In genomic region chr11:76243811-76244546, GRCm38 (mm10) we compare ENCODE assay signal across 8 mouse cellular contexts. TPM values are rescaled to one million over a fixed set of nuclear protein-coding genes. Genes with fewer than 3 reads are reported as not detected.
DNase-seq lines count a peak whose midpoint lies in the region; ATAC-seq and TF ChIP-seq lines count a peak whose summit lies in the region.

No protein-coding gene starts in this region.

- no peaks in the 10 kb centered on the region for H3K27me3 ChIP-seq in kidney, embryonic 15.5 days
- H3K27me3 ChIP-seq in hindbrain, embryonic 12.5 days = no peaks in the 10 kb centered on the region
- no peaks in the 10 kb centered on the region for H3K27me3 ChIP-seq in midbrain, embryonic 13.5 days

- H3K9me3 ChIP-seq in kidney, embryonic 15.5 days (replicated peaks) = no peaks in the 10 kb centered on the region
- no peaks in the 10 kb centered on the region for H3K9me3 ChIP-seq in hindbrain, embryonic 12.5 days (replicated peaks)
- H3K9me3 ChIP-seq in midbrain, embryonic 13.5 days = no peaks in the 10 kb centered on the region

- no peak for TF ChIP-seq CTCF in bone marrow, adult 2 months (IDR thresholded peaks at IDR 0.05; ENCODE audit: control insufficient read depth, insufficient read depth, low read length)

- 0 out of 2 replicates have a peak overlapping the region, but pooled peaks have one; percentile 43 for H3K27ac ChIP-seq in kidney, embryonic 15.5 days
- no peak overlapping the region; the same call in 1 of the 2 replicates for H3K27ac ChIP-seq in bone marrow, adult 2 months (ENCODE audit: control insufficient read depth, insufficient read depth, low read depth, low read length, poor library complexity)
- H3K27ac ChIP-seq in hindbrain, embryonic 12.5 days = peak overlapping the region; percentile 79; the same call in 1 of the 2 replicates
- peak overlapping the region; percentile 83; the same call in 1 of the 2 replicates for H3K27ac ChIP-seq in midbrain, embryonic 13.5 days

- WGBS in kidney, embryonic 15.5 days = 3% methylated on average over 34 of the region's 34 CpGs
- 6% methylated on average over 34 of the region's 34 CpGs for WGBS in bone marrow, adult 2 months
- 4% methylated on average over 33 of the region's 34 CpGs for WGBS in hindbrain, embryonic 12.5 days
- WGBS in midbrain, embryonic 13.5 days = 4% methylated on average over 34 of the region's 34 CpGs

- ATAC-seq in kidney, embryonic 15.5 days (replicated peaks; ENCODE audit: low FRiP score) = peak; percentile 61; the same call in 1 of the 2 replicates
- peak; percentile 75 for ATAC-seq in hindbrain, embryonic 12.5 days (ENCODE audit: low FRiP score)
- no peak for ATAC-seq in midbrain, embryonic 13.5 days

- H3K9ac ChIP-seq in kidney, embryonic 15.5 days = peak overlapping the region; percentile 86
- H3K9ac ChIP-seq in hindbrain, embryonic 12.5 days = peak overlapping the region; percentile 84
- peak overlapping the region; percentile 89 for H3K9ac ChIP-seq in midbrain, embryonic 13.5 days (replicated peaks)

- TF ChIP-seq POLR2A in bone marrow, adult 2 months (IDR thresholded peaks at IDR 0.05; ENCODE audit: borderline replicate concordance, control insufficient read depth, low read depth, low read length) = no peak

- H3K4me1 ChIP-seq in kidney, embryonic 15.5 days = peaks cover 23% of the 10 kb centered on the region
- no peaks in the 10 kb centered on the region; the same call in 1 of the 2 replicates for H3K4me1 ChIP-seq in bone marrow, adult 2 months (ENCODE audit: control insufficient read depth, insufficient read depth, low read length)
- peaks cover 18% of the 10 kb centered on the region for H3K4me1 ChIP-seq in hindbrain, embryonic 12.5 days
- peaks cover 24% of the 10 kb centered on the region for H3K4me1 ChIP-seq in midbrain, embryonic 13.5 days (replicated peaks)

- H3K4me2 ChIP-seq in kidney, embryonic 15.5 days = peak overlapping the region; percentile 87
- H3K4me2 ChIP-seq in hindbrain, embryonic 12.5 days (replicated peaks) = peak overlapping the region; percentile 82
- peak overlapping the region; percentile 82 for H3K4me2 ChIP-seq in midbrain, embryonic 13.5 days (replicated peaks)

- peak overlapping the region; percentile 93 for H3K4me3 ChIP-seq in kidney, embryonic 15.5 days (replicated peaks)
- H3K4me3 ChIP-seq in bone marrow, adult 2 months (replicated peaks; ENCODE audit: control insufficient read depth, low read depth, low read length) = peak overlapping the region; percentile 83
- H3K4me3 ChIP-seq in hindbrain, embryonic 12.5 days = peak overlapping the region; percentile 64
- peak overlapping the region; percentile 62 for H3K4me3 ChIP-seq in midbrain, embryonic 13.5 days (replicated peaks)

- no peak for DNase-seq in kidney, adult 9 months
- DNase-seq in right cerebral cortex, postnatal 10 days (ENCODE audit: low spot score in 2 of 2) = no peak
- DNase-seq in frontal cortex, postnatal 36 days (ENCODE audit: low spot score in 2 of 2) = no peak
- no peak for DNase-seq in spleen, postnatal 10 days (ENCODE audit: low spot score in 2 of 2)

- peaks cover 40% of the 10 kb centered on the region for H3K36me3 ChIP-seq in kidney, embryonic 15.5 days
- H3K36me3 ChIP-seq in hindbrain, embryonic 12.5 days = peaks cover 23% of the 10 kb centered on the region
- peaks cover 25% of the 10 kb centered on the region for H3K36me3 ChIP-seq in midbrain, embryonic 13.5 days

RNA-seq across cellular contexts. Expression of gene Glod4, which starts 0.5 kb away (rescaled TPM):
- 141 and 144 TPM in 2 replicates for polyA plus RNA-seq in kidney, embryonic 15.5 days (2015; fragmentation: Nextera tagmentation; extraction: Ambion mirVana)
- polyA plus RNA-seq in bone marrow, adult 2 months (2011; ENCODE audit: insufficient read depth, insufficient read length, low replicate concordance, missing spikeins) = 23.6 and 25.0 TPM in 2 replicates
- polyA plus RNA-seq in hindbrain, embryonic 12.5 days (2016; fragmentation: Nextera tagmentation; extraction: Ambion mirVana) = 109 and 118 TPM in 2 replicates
- polyA plus RNA-seq in midbrain, embryonic 13.5 days (2015; fragmentation: Nextera tagmentation; extraction: Ambion mirVana) = 128 TPM in 2 replicates

RNA-seq across cellular contexts. Expression of gene Mrm3, which starts 0.5 kb away (rescaled TPM):
- polyA plus RNA-seq in kidney, embryonic 15.5 days (2015; fragmentation: Nextera tagmentation; extraction: Ambion mirVana) = 25.7 and 26.3 TPM in 2 replicates
- polyA plus RNA-seq in bone marrow, adult 2 months (2011; ENCODE audit: insufficient read depth, insufficient read length, low replicate concordance, missing spikeins) = 3.7 and 8.0 TPM in 2 replicates
- 15.4 and 18.0 TPM in 2 replicates for polyA plus RNA-seq in hindbrain, embryonic 12.5 days (2016; fragmentation: Nextera tagmentation; extraction: Ambion mirVana)
- 18.6 and 19.0 TPM in 2 replicates for polyA plus RNA-seq in midbrain, embryonic 13.5 days (2015; fragmentation: Nextera tagmentation; extraction: Ambion mirVana)

RNA-seq across cellular contexts. Expression of gene Gemin4, which starts 26.5 kb away (rescaled TPM):
- 28.3 and 37.7 TPM in 2 replicates for polyA plus RNA-seq in kidney, embryonic 15.5 days (2015; fragmentation: Nextera tagmentation; extraction: Ambion mirVana)
- polyA plus RNA-seq in bone marrow, adult 2 months (2011; ENCODE audit: insufficient read depth, insufficient read length, low replicate concordance, missing spikeins) = 2.2 TPM in 1 of 2 replicates, not detected in the other
- 27.5 and 28.7 TPM in 2 replicates for polyA plus RNA-seq in hindbrain, embryonic 12.5 days (2016; fragmentation: Nextera tagmentation; extraction: Ambion mirVana)
- polyA plus RNA-seq in midbrain, embryonic 13.5 days (2015; fragmentation: Nextera tagmentation; extraction: Ambion mirVana) = 15.7 and 21.5 TPM in 2 replicates

RNA-seq across cellular contexts. Expression of gene Dbil5, which starts 26.6 kb away (rescaled TPM):
- 0.97 and 1.5 TPM in 2 replicates for polyA plus RNA-seq in kidney, embryonic 15.5 days (2015; fragmentation: Nextera tagmentation; extraction: Ambion mirVana)
- polyA plus RNA-seq in bone marrow, adult 2 months (2011; ENCODE audit: insufficient read depth, insufficient read length, low replicate concordance, missing spikeins) = not detected in 2 replicates
- 0.54 TPM in 1 of 2 replicates, not detected in the other for polyA plus RNA-seq in hindbrain, embryonic 12.5 days (2016; fragmentation: Nextera tagmentation; extraction: Ambion mirVana)
- 0.50 and 1.00 TPM in 2 replicates for polyA plus RNA-seq in midbrain, embryonic 13.5 days (2015; fragmentation: Nextera tagmentation; extraction: Ambion mirVana)
